Mouse (Mus musculus): ENCODE measurements at regions not wholly inside any gene's neighbourhood (a gene's known extent, or its start where the extent isn't known, plus 50 kb on each side); places are given as distances from the start of the nearest gene placed in this dataset.

- TF ChIP-seq CTCF (IDR thresholded peaks at IDR 0.05; ENCODE audit: borderline replicate concordance, control insufficient read depth, extremely low read depth, insufficient read depth, low read length, poor library complexity) (no peak), POLR2A (IDR thresholded peaks at IDR 0.05; ENCODE audit: control insufficient read depth, extremely low read depth, insufficient read depth, low read length, poor library complexity) (no peak)
Measured at GRCm38 (mm10) chr2:147515436-147515835, 153.7 kb downstream of the Pax1 start.
